Mouse (Mus musculus) hindbrain, embryonic 13.5 days (tissue): ENCODE results near the gene Cracr2a. TPM values are rescaled to one million over a fixed set of nuclear protein-coding genes. Genes with fewer than 3 reads are reported as not detected.

Source experiments
- ATAC-seq: fragments of 200-750 bp; cut with Nextera tagmentation; 2 replicates; pipeline ENCODE4 v1.8.0; 2017; ENCODE audit warnings: moderate TSS enrichment; ENCODE audit not compliant: low FRiP score
- H3K27ac ChIP-seq: fragments of 300-500 bp; sonication (generic); 2 replicates; pipeline ENCODE4 v1.5.1; 2015; ENCODE audit warnings: inconsistent platforms, mild to moderate bottlenecking, moderate library complexity
- H3K27me3 ChIP-seq: fragments of 300-500 bp; sonication (generic); 2 replicates; pipeline ENCODE4 v1.6.1; 2015; ENCODE audit warnings: mild to moderate bottlenecking, inconsistent platforms
- H3K36me3 ChIP-seq: fragments of 300-500 bp; sonication (generic); 2 replicates; pipeline ENCODE4 v1.6.1; 2015; ENCODE audit warnings: mild to moderate bottlenecking, inconsistent platforms
- H3K4me1 ChIP-seq: fragments of 300-500 bp; sonication (generic); replicated peaks from 2 replicates; pipeline ENCODE4 v1.6.1; 2015; ENCODE audit warnings: inconsistent platforms
- H3K4me2 ChIP-seq: fragments of 300-500 bp; sonication (generic); 2 replicates; pipeline ENCODE4 v1.6.1; 2015; ENCODE audit warnings: inconsistent platforms, mild to moderate bottlenecking, moderate library complexity
- H3K4me3 ChIP-seq: fragments of 300-500 bp; sonication (generic); 2 replicates; pipeline ENCODE4 v1.5.1; 2015; ENCODE audit warnings: mild to moderate bottlenecking, inconsistent platforms
- H3K9ac ChIP-seq: fragments of 300-500 bp; sonication (generic); 2 replicates; pipeline ENCODE4 v1.6.1; 2015; ENCODE audit warnings: mild to moderate bottlenecking, inconsistent platforms
- H3K9me3 ChIP-seq: fragments of 300-500 bp; sonication (generic); 2 replicates; pipeline ENCODE4 v1.6.1; 2016; ENCODE audit warnings: inconsistent platforms
- WGBS: fragments of 180-500 bp; shearing (Covaris S2); methylation state at CpG from one replicate; pipeline ENCODE4 v1.1.7; 2015; 5-methylcytosine and 5-hydroxymethylcytosine counted together
- polyA plus RNA-seq: library from polyadenylated mRNA; unstranded; fragments of >200 nt; fragmentation: Nextera tagmentation; extraction: Ambion mirVana; gene quantifications from 2 replicates; pipeline ENCODE4 v1.2.1, GENCODE M21; 2015

Cracr2a gene
- polyA plus RNA-seq, 1 experiment from 2014 or later: 0.77 TPM

DNA sequence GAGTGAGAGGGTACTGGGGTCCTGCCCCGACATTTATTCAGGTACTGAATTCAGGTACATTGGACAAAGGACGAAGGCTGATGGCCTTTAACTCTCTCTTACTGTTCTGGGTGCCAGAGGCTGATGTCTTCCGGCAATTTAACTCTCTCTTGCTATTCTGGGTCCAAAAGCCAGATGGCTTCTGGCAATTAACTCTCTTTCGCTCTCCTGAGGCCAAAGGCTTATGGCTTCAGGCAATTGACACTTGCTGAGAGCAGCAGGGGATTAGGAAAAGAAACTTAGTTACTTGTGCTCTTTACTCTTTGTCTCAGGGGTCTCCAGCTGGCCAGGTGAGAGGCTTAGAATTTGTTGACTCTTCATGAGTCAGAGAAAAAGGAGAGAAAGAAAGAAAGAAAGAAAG is 94.8 kb downstream of the Cracr2a start:
- H3K4me3 ChIP-seq: no peak overlapping the region
- H3K4me2 ChIP-seq: no peak overlapping the region
- peaks cover 8% of the 10 kb centered on the region for H3K9me3 ChIP-seq
- H3K9ac ChIP-seq: no peak overlapping the region
- no peaks in the 10 kb centered on the region; the same call in 1 of the 2 replicates for H3K36me3 ChIP-seq
- no peak for ATAC-seq
- 38% methylated on average over 4 of the region's 4 CpGs for WGBS
- no peaks in the 10 kb centered on the region for H3K27me3 ChIP-seq
- no peak overlapping the region for H3K27ac ChIP-seq
- H3K4me1 ChIP-seq: 0 out of 2 replicates have a peak, but pooled peaks cover 4% of the 10 kb centered on the region

DNA sequence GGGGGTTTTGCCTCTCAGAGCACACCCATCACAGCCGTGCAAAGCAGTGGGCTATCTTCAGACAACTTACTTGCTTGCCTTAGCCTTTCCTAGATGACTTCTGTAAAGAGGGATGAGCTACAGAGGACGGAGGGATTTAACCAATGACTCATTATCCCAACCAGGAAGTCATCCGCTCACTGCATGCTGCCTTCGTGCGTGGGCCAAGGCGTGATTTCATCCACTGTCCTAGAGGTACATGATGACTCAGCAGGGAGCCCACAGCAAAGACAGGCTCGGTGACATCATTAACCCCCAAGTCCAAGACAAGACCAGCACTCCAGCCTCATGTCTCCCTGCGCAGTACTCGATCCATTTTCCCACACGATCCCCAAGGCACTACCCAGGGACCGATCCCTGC is 96.0 kb downstream of the Cracr2a start:
- Histone ChIP-seq H3K4me2 (no peak overlapping the region), H3K27me3 (no peaks in the 10 kb centered on the region), H3K36me3 (no peaks in the 10 kb centered on the region; the same call in 1 of the 2 replicates), H3K9me3 (peaks cover 8% of the 10 kb centered on the region), H3K4me3 (no peak overlapping the region), H3K27ac (no peak overlapping the region), H3K9ac (no peak overlapping the region), H3K4me1 (0 out of 2 replicates have a peak, but pooled peaks cover 4% of the 10 kb centered on the region)
- no peak for ATAC-seq
- 92% methylated on average over 11 of the region's 11 CpGs for WGBS

DNA sequence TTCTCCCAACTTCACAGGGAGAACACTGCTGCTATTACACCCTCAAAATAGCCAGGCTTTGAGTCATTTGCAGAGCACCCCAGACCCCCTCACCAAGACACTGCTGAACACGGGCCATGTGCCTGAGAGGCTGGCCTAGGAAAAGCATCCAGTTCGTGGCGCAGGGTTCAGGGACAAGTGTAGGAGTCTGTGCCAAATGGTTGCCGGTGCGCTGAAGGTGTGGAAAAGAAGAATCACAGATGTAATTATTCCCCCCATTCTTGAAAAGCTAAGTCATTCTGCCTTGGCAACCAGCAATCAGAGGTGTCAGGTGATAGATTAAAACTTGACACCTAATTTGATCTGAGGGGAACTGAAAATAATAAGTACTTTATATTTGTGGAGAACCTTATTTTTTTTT is 98.3 kb downstream of the Cracr2a start:
- ATAC-seq: no peak
- H3K27me3 ChIP-seq: no peaks in the 10 kb centered on the region

DNA sequence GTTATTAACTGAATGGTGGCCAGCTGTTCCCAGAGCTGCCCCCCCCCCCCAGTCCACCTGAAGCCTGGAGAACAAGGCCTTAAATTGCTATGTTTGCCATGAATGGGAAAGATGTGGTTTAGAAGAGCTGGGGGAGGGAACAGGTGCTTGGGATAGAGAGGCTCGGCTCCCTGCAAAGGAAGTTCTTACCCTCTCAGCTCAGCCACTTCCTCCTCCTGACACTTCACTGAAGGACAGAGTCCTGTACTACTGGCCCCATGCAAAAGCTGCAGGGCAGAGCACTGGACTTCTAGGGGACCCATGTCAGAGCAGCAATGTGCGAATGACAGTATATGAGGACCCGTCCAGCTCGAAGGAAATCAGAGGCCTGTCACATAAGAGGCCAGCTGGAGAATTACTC is 98.8 kb downstream of the Cracr2a start:
- Histone ChIP-seq H3K36me3 (no peaks in the 10 kb centered on the region), H3K9me3 (no peaks in the 10 kb centered on the region), H3K4me1 (0 out of 2 replicates have a peak, but pooled peaks cover 4% of the 10 kb centered on the region), H3K27ac (no peak overlapping the region), H3K27me3 (no peaks in the 10 kb centered on the region), H3K4me2 (no peak overlapping the region), H3K4me3 (no peak overlapping the region), H3K9ac (no peak overlapping the region)
- WGBS: 96% methylated on average over 4 of the region's 4 CpGs
- no peak for ATAC-seq

More for the DNA sequence above, 98.3 kb downstream of the Cracr2a start:
- H3K36me3 ChIP-seq: no peaks in the 10 kb centered on the region
- WGBS: 70% methylated on average over 5 of the region's 5 CpGs
- H3K4me1 ChIP-seq: 0 out of 2 replicates have a peak, but pooled peaks cover 4% of the 10 kb centered on the region
- H3K4me2 ChIP-seq: no peak overlapping the region
- H3K9ac ChIP-seq: no peak overlapping the region
- no peak overlapping the region for H3K27ac ChIP-seq
- no peak overlapping the region for H3K4me3 ChIP-seq
- H3K9me3 ChIP-seq: 0 out of 2 replicates have a peak, but pooled peaks cover under 1% of the 10 kb centered on the region

DNA sequence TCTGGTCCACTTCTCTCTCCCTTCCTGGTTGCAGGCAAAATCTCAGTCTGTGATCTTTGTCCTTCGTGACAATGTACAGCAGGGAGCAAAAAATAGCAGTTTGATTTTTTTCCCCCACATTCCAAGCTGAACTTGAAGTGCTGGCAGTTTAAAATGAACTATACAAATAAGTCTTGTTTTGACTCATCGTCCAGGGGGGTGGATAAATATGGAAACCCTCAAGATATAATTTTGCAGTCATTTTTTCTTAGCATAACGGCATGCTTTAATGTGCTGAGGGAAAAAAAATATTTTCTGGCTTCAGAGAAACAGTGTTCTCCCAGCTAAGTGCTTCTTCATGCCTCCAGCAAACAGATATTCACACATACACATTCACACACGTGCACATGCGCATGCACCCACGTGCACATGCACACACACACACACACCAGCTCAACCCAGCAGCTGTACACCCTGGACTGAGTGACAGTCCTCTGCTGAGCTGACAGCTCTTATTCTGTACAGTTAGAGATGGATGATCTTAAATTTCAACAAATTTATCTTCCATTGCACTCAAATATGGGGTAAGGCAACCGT is 100.7 kb downstream of the Cracr2a start:
- Histone ChIP-seq H3K27me3 (no peaks in the 10 kb centered on the region), H3K9me3 (no peaks in the 10 kb centered on the region), H3K9ac (no peak overlapping the region), H3K4me1 (0 out of 2 replicates have a peak, but pooled peaks cover 4% of the 10 kb centered on the region), H3K4me2 (no peak overlapping the region), H3K36me3 (no peaks in the 10 kb centered on the region), H3K27ac (no peak overlapping the region), H3K4me3 (no peak overlapping the region)
- ATAC-seq: no peak
- 87% methylated on average over 7 of the region's 7 CpGs for WGBS

DNA sequence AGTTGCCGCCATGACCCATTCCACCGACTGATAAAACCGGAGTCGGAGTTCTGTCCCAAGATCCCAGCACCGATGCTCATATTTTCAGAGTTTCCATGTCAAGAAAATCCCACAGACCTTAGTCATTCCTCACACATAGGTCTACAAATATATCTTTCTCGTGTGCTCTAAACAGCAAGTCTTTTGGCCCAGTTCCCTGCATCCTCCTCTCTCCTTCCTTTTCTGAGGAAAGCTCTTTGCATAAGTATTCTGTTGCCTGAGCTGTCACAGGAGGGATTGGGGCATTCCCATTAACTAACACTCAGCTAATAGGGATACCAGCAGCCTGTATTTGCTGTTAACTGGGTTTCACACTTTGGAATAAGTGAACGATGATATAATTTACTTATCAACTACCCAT is 102.1 kb downstream of the Cracr2a start:
- ATAC-seq: no peak
- Histone ChIP-seq H3K4me3 (no peak overlapping the region), H3K27me3 (no peaks in the 10 kb centered on the region), H3K27ac (no peak overlapping the region), H3K9me3 (no peaks in the 10 kb centered on the region), H3K4me1 (0 out of 2 replicates have a peak, but pooled peaks cover 4% of the 10 kb centered on the region), H3K4me2 (no peak overlapping the region), H3K9ac (no peak overlapping the region), H3K36me3 (no peaks in the 10 kb centered on the region)
- 84% methylated on average over 7 of the region's 7 CpGs for WGBS

DNA sequence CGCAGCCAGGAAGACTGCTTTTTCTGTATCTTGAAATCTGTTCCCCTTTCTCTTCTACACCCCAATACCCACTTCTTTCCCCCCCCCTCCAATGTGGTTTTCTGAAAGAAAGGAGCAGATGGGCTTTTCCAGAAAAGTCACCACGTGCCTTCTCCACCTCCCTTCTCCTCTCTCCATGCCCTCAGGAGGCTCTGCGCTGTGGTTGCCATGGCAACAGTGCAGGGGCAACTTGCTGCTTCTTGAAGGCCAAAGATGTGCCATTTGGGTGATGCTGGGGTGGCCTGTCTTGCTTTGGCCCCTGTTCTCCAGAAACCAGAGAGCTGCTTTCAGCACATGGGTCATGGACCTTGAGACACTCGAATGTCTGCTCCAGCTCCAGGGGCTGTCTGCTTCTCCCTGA is 108.2 kb downstream of the Cracr2a start:
- 50% methylated on average over 4 of the region's 4 CpGs for WGBS
- Histone ChIP-seq H3K9me3 (no peaks in the 10 kb centered on the region), H3K36me3 (no peaks in the 10 kb centered on the region), H3K4me2 (no peak overlapping the region), H3K27me3 (no peaks in the 10 kb centered on the region), H3K4me3 (no peak overlapping the region), H3K9ac (no peak overlapping the region), H3K27ac (no peak overlapping the region), H3K4me1 (peaks cover 8% of the 10 kb centered on the region; the same call in 1 of the 2 replicates)
- no peak for ATAC-seq

DNA sequence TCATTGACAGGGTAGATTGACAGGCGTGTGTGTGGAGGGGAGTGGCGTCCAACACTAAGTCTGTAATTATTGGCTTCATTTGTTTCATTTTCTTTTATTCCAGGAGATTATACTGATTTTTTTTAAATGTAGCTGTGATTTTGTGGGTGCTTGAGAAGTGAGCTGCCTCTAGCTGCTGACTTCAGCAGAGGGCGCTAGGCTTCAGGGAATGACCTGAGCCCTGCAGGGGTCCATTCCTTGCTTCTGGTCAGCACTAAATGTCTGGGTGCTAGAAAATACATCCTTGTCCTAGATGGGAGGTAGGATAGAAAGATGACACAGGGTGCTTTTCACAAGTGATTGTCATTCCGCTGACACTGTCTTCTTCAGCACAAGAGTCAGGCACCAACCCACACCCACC is 108.9 kb downstream of the Cracr2a start:
- peaks cover 8% of the 10 kb centered on the region; the same call in 1 of the 2 replicates for H3K4me1 ChIP-seq
- no peak overlapping the region for H3K27ac ChIP-seq
- H3K9ac ChIP-seq: no peak overlapping the region
- no peaks in the 10 kb centered on the region for H3K36me3 ChIP-seq
- H3K4me3 ChIP-seq: no peak overlapping the region
- no peaks in the 10 kb centered on the region for H3K9me3 ChIP-seq
- no peak overlapping the region for H3K4me2 ChIP-seq
- WGBS: 95% methylated on average over 4 of the region's 4 CpGs
- no peak for ATAC-seq
- H3K27me3 ChIP-seq: no peaks in the 10 kb centered on the region

DNA sequence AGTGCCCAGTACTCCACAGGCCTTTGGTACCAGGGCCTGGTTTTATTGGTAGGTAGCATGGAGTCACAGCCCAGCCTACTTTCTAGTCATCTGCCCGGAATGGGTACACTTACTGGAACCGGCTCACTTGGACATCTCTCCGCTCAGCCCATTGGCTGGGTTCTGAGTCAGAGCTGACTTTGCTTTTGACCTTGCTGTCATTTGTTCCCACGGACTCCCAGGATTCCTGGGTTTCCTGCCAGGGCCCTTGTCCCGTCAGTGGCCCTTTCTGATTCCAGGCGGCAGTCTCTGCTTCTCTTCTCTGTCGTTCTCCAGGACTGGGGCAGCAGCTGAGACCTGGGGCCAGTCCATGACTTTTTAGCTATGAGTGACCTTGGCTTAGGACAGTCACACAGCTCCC is 110.9 kb downstream of the Cracr2a start:
- Histone ChIP-seq H3K4me1 (peaks cover 16% of the 10 kb centered on the region), H3K27ac (no peak overlapping the region), H3K36me3 (no peaks in the 10 kb centered on the region), H3K4me2 (no peak overlapping the region), H3K9ac (no peak overlapping the region), H3K9me3 (no peaks in the 10 kb centered on the region), H3K4me3 (no peak overlapping the region), H3K27me3 (no peaks in the 10 kb centered on the region)
- no peak for ATAC-seq
- 86% methylated on average over 7 of the region's 7 CpGs for whole genome bisulfite sequencing

DNA sequence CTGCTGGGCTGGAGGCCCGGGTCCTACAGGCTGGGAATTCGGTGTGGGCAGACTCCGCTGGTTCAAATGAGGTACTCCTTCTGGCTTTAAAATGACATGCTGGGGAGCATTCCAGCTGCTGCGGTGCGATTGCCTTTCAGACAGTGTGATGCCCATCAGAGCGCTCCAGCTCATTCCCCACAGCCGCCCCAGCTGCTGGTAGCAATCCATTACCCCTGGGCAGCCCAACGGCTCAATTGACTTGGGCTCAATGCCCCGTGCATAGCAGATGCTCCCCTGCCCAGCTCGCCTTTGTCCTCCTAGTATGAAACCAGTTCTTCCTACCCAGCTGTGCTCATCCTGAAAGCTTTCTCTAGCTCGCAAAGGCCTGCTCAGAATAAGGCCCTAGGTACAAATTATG is 115.7 kb downstream of the Cracr2a start:
- Histone ChIP-seq H3K9me3 (no peaks in the 10 kb centered on the region), H3K9ac (peak overlapping the region; percentile 24; the same call in 1 of the 2 replicates), H3K4me3 (no peak overlapping the region), H3K27me3 (no peaks in the 10 kb centered on the region), H3K4me2 (no peak overlapping the region), H3K36me3 (no peaks in the 10 kb centered on the region), H3K27ac (peak overlapping the region; percentile 68), H3K4me1 (peaks cover 19% of the 10 kb centered on the region)
- peak; percentile 81 for ATAC-seq
- whole genome bisulfite sequencing: 38% methylated on average over 11 of the region's 11 CpGs

DNA sequence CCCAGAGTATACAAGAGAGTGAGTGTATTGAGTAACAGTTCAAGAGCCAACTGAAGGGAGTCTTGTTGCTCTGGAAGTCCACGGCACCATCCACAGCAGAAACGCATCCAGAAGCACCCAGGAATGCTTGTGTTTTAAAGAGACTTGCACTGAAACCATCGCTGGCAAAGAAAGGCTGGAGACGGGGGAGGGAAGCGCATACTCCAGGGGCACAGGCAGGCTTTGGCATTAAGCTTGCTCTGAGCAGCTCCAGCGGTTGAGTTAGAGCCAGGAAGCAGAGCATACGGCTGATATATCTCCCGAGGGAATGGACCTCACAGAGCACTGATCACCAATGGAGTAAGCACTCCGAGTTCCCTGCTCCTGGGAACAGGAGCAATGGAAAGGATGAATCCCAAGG is 117.2 kb downstream of the Cracr2a start:
- Histone ChIP-seq H3K9me3 (no peaks in the 10 kb centered on the region), H3K4me3 (no peak overlapping the region), H3K36me3 (no peaks in the 10 kb centered on the region), H3K27ac (no peak overlapping the region), H3K27me3 (no peaks in the 10 kb centered on the region), H3K9ac (no peak overlapping the region), H3K4me2 (no peak overlapping the region), H3K4me1 (peaks cover 26% of the 10 kb centered on the region)
- ATAC-seq: no peak
- 69% methylated on average over 9 of the region's 9 CpGs for WGBS

DNA sequence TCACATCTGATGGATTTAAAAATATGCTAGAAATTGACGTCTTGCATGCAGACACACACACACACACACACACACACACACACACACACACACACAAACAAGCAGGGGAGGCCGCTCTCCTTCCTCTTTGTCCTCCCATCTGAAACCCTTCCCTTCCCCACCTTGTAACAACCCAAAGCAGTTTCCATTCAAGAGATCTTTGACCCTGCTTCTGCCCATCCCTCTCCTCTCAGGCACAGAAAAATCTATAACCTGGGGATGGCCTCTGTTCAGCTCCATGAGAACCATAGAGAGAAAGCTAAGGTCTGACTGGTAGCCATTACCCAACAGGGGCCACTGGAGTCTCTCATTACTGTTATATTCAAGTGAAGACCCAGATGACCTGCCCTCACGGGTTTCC is 117.9 kb downstream of the Cracr2a start:
- H3K4me1 ChIP-seq: peaks cover 33% of the 10 kb centered on the region
- H3K9ac ChIP-seq: no peak overlapping the region
- no peak overlapping the region for H3K4me2 ChIP-seq
- ATAC-seq: no peak
- H3K36me3 ChIP-seq: no peaks in the 10 kb centered on the region
- 72% methylated on average over 3 of the region's 3 CpGs for WGBS
- H3K4me3 ChIP-seq: no peak overlapping the region
- H3K27ac ChIP-seq: no peak overlapping the region
- no peaks in the 10 kb centered on the region for H3K9me3 ChIP-seq
- H3K27me3 ChIP-seq: no peaks in the 10 kb centered on the region

DNA sequence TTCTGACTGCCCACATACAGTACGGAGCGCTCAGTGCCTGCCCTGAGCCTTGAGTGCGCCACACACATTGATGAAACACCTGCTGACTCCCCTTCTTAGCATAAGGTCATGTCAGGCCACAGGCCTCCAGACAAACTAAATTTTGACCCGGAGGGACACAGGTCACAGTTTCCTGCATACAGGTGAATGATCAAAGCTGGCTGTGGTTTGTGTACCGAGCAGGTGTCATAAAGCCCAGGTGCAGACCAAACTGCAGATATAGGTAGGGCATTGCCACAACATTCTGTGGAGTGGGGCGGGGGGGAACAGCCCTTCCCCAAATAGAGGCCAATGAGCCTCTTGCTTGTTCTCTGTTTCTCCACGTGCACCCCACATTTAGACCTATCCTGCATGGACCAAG is 119.6 kb downstream of the Cracr2a start:
- H3K4me2 ChIP-seq: no peak overlapping the region
- H3K27ac ChIP-seq: no peak overlapping the region
- no peaks in the 10 kb centered on the region for H3K9me3 ChIP-seq
- no peaks in the 10 kb centered on the region for H3K27me3 ChIP-seq
- no peak for ATAC-seq
- no peaks in the 10 kb centered on the region for H3K36me3 ChIP-seq
- no peak overlapping the region for H3K9ac ChIP-seq
- peaks cover 49% of the 10 kb centered on the region for H3K4me1 ChIP-seq
- 93% methylated on average over 7 of the region's 7 CpGs for WGBS
- no peak overlapping the region for H3K4me3 ChIP-seq
